Mouse (Mus musculus) embryo, embryonic 9.5 days (tissue): ENCODE measurements around the gene Zmat5.
A peak's percentile ranks its signal among the peaks of the same experiment; 100 is the strongest.
"Not testable (repeated sequence)": the region's sequence is repeated elsewhere in the genome, so short reads cannot be mapped to it uniquely, and the experiment has no call there.

ENCODE experiments used
- DNase-seq: peaks from one replicate; pipeline ENCODE4 v3.0.0-alpha.2; 2017; ENCODE audit errors: extremely low spot score

Zmat5 gene

GRCm38 (mm10) chr11:4690353-4690752 is 14.1 kb upstream of the Zmat5 start:
- DNase-seq: no peak

- no peak for DNase-seq
Measured at GRCm38 (mm10) chr11:4691213-4691612, 13.3 kb upstream of the Zmat5 start.

GRCm38 (mm10) chr11:4692162-4692561 is 12.3 kb upstream of the Zmat5 start:
- DNase-seq: no peak

- no peak for DNase-seq
Measured at GRCm38 (mm10) chr11:4697043-4697983, 7.2 kb upstream of the Zmat5 start.

- DNase-seq: no peak
Measured at GRCm38 (mm10) chr11:4700726-4701125, 3.8 kb upstream of the Zmat5 start.

GRCm38 (mm10) chr11:4703688-4704071 is 798 bp upstream of the Zmat5 start:
- no peak for DNase-seq

- no peak for DNase-seq
Measured at GRCm38 (mm10) chr11:4705178-4705577, 700 bp downstream of the Zmat5 start.

GRCm38 (mm10) chr11:4710188-4710587 is 5.7 kb downstream of the Zmat5 start:
- DNase-seq: not testable (repeated sequence)

GRCm38 (mm10) chr11:4712822-4713221 is 8.3 kb downstream of the Zmat5 start:
- no peak for DNase-seq

- DNase-seq: no peak
Measured at GRCm38 (mm10) chr11:4714727-4715126, 10.2 kb downstream of the Zmat5 start.

- no peak for DNase-seq
Measured at GRCm38 (mm10) chr11:4715596-4715995, 11.1 kb downstream of the Zmat5 start.

- no peak for DNase-seq
Measured at GRCm38 (mm10) chr11:4716530-4717236, 12.2 kb downstream of the Zmat5 start.

- DNase-seq: no peak
Measured at GRCm38 (mm10) chr11:4718548-4718947, 14.1 kb downstream of the Zmat5 start.

- DNase-seq: no peak
Measured at GRCm38 (mm10) chr11:4719961-4720360, 15.5 kb downstream of the Zmat5 start.

GRCm38 (mm10) chr11:4720393-4720792 is 15.9 kb downstream of the Zmat5 start:
- no peak for DNase-seq

- DNase-seq: no peak
Measured at GRCm38 (mm10) chr11:4720900-4721580, 16.6 kb downstream of the Zmat5 start.

GRCm38 (mm10) chr11:4721728-4722127 is 17.2 kb downstream of the Zmat5 start:
- DNase-seq: no peak

- DNase-seq: no peak
Measured at GRCm38 (mm10) chr11:4729603-4730002, 25.1 kb downstream of the Zmat5 start.

GRCm38 (mm10) chr11:4730096-4730495 is 25.6 kb downstream of the Zmat5 start:
- no peak for DNase-seq

GRCm38 (mm10) chr11:4730913-4731312 is 26.4 kb downstream of the Zmat5 start:
- DNase-seq: no peak

GRCm38 (mm10) chr11:4731781-4732180 is 27.3 kb downstream of the Zmat5 start:
- DNase-seq: no peak

GRCm38 (mm10) chr11:4734179-4734578 is 29.7 kb downstream of the Zmat5 start:
- DNase-seq: peak; percentile 39
